Mouse (Mus musculus) kidney, postnatal 0 days (tissue): ENCODE measurements around the gene Nrxn3. TPM values are rescaled to one million over a fixed set of nuclear protein-coding genes. Genes with fewer than 3 reads are reported as not detected.

ENCODE experiments used
- ATAC-seq: fragments of 200-750 bp; cut with Nextera tagmentation; replicated peaks from 2 replicates; pipeline ENCODE4 v1.8.0; 2017; ENCODE audit warnings: low read depth, moderate number of reproducible peaks, moderate TSS enrichment, moderate library complexity; ENCODE audit not compliant: low FRiP score
- DNase-seq: peaks from one replicate; pipeline ENCODE4 v3.0.0-alpha.2; 2016; ENCODE audit warnings: low spot score
- H3K27ac ChIP-seq: fragments of 300-500 bp; sonication (generic); 2 replicates; pipeline ENCODE4 v1.5.1; 2014; ENCODE audit warnings: mild to moderate bottlenecking
- H3K27me3 ChIP-seq: fragments of 300-500 bp; sonication (generic); 2 replicates; pipeline ENCODE4 v1.6.1; 2014; ENCODE audit warnings: low read length, mixed read lengths; ENCODE audit not compliant: insufficient read depth
- H3K36me3 ChIP-seq: fragments of 300-500 bp; sonication (generic); 2 replicates; pipeline ENCODE4 v1.6.1; 2014; ENCODE audit warnings: low read length, mixed read lengths; ENCODE audit not compliant: insufficient read depth
- H3K4me1 ChIP-seq: fragments of 300-500 bp; sonication (generic); replicated peaks from 2 replicates; pipeline ENCODE4 v1.6.1; 2014; ENCODE audit warnings: antibody characterized with exemption, low read length, mixed read lengths; ENCODE audit not compliant: insufficient read depth
- H3K4me2 ChIP-seq: fragments of 300-500 bp; sonication (generic); 2 replicates; pipeline ENCODE4 v1.6.1; 2014; ENCODE audit warnings: mild to moderate bottlenecking, low read length, moderate library complexity, mixed read lengths
- H3K4me3 ChIP-seq: fragments of 300-500 bp; sonication (generic); replicated peaks from 2 replicates; pipeline ENCODE4 v1.5.1; 2014; ENCODE audit warnings: low read depth, low read length
- H3K9ac ChIP-seq: fragments of 300-500 bp; sonication (generic); 2 replicates; pipeline ENCODE4 v1.6.1; 2014; ENCODE audit warnings: low read depth, low read length
- H3K9me3 ChIP-seq: fragments of 300-500 bp; sonication (generic); replicated peaks from 2 replicates; pipeline ENCODE4 v1.6.1; 2016; ENCODE audit warnings: low read length, inconsistent platforms, mixed read lengths
- CTCF ChIP-seq: IDR thresholded peaks from 2 replicates; pipeline ENCODE4 v1.5.1; 2016; ENCODE audit warnings: antibody characterized with exemption, low read depth, mild to moderate bottlenecking, moderate library complexity
- WGBS: fragments of 180-500 bp; shearing (Covaris S2); extraction: QIAGEN DNeasy Blood & Tissue Kit; methylation state at CpG from one replicate; pipeline ENCODE4 v1.1.7; 2014; 5-methylcytosine and 5-hydroxymethylcytosine counted together
- polyA plus RNA-seq: library from polyadenylated mRNA; unstranded; fragments of >200 nt; fragmentation: Nextera tagmentation; extraction: Ambion mirVana; gene quantifications from 2 replicates; pipeline ENCODE4 v1.2.1, GENCODE M21; 2015

The Nrxn3 gene
- polyA plus RNA-seq, 1 experiment from 2014 or later, result 3.0 TPM

GRCm38 (mm10) chr12:89093806-89094479 is 371.3 kb downstream of the Nrxn3 start:
- H3K27me3 ChIP-seq, result no peaks in the 10 kb centered on the region
- ATAC-seq (no peak), DNase-seq (no peak)
- no peak overlapping the region for H3K9ac ChIP-seq
- no peak for TF ChIP-seq CTCF
- no peaks in the 10 kb centered on the region for H3K36me3 ChIP-seq
- H3K4me1 ChIP-seq, result no peaks in the 10 kb centered on the region
- no peaks in the 10 kb centered on the region for H3K9me3 ChIP-seq
- no peak overlapping the region for H3K27ac ChIP-seq
- H3K4me3 ChIP-seq, result no peak overlapping the region
- no peak overlapping the region for H3K4me2 ChIP-seq
- WGBS, result 66% methylated on average over 8 of the region's 8 CpGs

DNA sequence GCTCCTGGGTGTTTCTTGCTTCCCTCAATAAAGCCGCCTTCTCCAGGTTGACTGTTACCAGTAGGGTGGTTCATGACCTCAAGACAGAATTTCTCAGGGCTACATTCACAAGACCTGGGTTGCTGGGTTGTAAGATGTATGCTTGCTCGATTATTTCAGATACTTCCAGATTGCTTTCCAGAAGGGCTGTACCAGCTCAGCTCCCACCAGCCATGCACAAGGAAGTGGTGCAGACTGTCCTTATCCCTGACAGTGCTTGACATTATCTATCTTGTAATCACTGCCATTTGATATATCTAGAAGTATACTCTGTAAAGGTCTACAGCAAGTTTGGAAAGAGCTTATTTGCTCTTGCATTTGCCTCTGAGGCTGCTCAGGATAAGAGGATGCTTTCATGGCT is 374.9 kb downstream of the Nrxn3 start:
- TF ChIP-seq CTCF, result no peak
- ATAC-seq (no peak), DNase-seq (no peak)

GRCm38 (mm10) chr12:89106029-89106733 is 383.5 kb downstream of the Nrxn3 start:
- no peaks in the 10 kb centered on the region for H3K4me1 ChIP-seq
- H3K4me3 ChIP-seq, result no peak overlapping the region
- DNase-seq, result peak; percentile 76
- peak; percentile 85 for ATAC-seq
- 8% methylated on average over 9 of the region's 9 CpGs for WGBS
- TF ChIP-seq CTCF, result peak; percentile 87
- H3K4me2 ChIP-seq, result 0 out of 2 replicates have a peak overlapping the region, but pooled peaks have one; percentile 27
- no peaks in the 10 kb centered on the region for H3K36me3 ChIP-seq
- H3K9ac ChIP-seq, result no peak overlapping the region
- no peak overlapping the region for H3K27ac ChIP-seq
- H3K27me3 ChIP-seq, result no peaks in the 10 kb centered on the region
- no peaks in the 10 kb centered on the region for H3K9me3 ChIP-seq

More for the DNA sequence above, 374.9 kb downstream of the Nrxn3 start:
- Histone ChIP-seq H3K4me1 (no peaks in the 10 kb centered on the region), H3K27ac (no peak overlapping the region), H3K4me3 (no peak overlapping the region), H3K4me2 (no peak overlapping the region), H3K27me3 (no peaks in the 10 kb centered on the region), H3K9ac (no peak overlapping the region), H3K36me3 (no peaks in the 10 kb centered on the region), H3K9me3 (no peaks in the 10 kb centered on the region)
- WGBS, result 87% methylated on average over 2 of the region's 2 CpGs

DNA sequence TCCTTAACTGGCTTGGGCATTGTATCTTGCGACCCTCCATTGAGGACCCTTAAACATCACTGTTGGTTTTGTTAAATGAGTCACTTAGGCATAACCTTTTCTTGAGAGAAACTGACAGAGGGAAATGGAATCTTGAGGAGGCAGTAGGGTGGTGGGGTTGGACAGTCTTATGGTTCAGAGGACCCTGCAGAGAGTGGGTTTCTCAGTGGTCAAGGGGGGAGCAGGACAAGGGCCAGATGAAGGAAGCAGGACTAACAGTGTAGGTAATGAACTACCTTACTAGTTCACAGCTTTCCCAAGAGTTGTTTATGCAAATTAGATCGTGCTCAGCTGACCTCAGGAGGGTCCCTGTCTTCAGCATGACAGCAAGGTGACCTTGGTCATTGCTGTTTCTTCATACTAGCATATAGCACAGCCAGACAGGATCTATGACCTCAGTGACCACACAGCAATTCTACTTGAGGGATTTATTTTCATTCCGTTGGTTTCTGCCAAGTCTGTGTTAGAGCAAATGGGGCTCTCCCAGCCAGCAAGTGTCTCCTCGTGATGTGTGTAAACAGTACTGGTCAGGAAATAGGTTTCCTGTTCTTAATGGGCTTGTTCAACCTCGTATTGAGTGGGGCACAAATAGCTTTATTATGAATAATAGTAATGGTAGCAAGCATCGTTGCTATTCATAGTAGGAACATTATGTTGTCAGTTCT is 384.4 kb downstream of the Nrxn3 start:
- TF ChIP-seq CTCF, result no peak
- H3K9ac ChIP-seq, result no peak overlapping the region
- no peaks in the 10 kb centered on the region for H3K36me3 ChIP-seq
- H3K4me1 ChIP-seq, result no peaks in the 10 kb centered on the region
- 40% methylated on average over 6 of the region's 6 CpGs for WGBS
- DNase-seq (peak; percentile 60), ATAC-seq (no peak)
- no peak overlapping the region for H3K4me3 ChIP-seq
- no peak overlapping the region for H3K27ac ChIP-seq
- no peaks in the 10 kb centered on the region for H3K9me3 ChIP-seq
- no peaks in the 10 kb centered on the region for H3K27me3 ChIP-seq
- H3K4me2 ChIP-seq, result no peak overlapping the region

DNA sequence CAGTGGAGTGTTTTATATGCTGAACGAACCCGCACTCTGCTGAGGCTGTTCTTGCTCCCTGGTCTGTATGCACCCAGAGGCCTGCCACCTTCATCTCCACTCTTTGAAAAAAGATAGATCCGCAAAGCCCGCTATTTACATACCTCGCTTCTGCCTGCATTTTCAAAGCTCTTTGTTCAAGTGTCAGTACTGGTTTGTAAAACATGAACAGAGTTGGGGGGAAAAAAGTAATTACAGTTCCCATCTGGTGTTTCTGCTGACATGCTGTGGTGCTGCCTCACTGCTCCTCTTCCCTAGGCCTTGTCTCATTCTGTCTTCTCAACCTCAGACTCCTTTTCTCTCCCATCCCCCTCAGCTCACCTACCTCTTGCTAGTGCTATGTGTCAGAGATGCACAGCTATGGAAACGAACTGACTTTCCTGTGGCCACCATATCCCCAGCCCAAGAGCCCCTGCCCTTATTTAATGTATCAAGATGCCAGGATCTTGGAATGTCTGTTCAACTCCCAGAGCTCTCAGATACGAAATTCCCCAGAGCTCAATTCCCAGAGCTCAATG is 387.2 kb downstream of the Nrxn3 start:
- ATAC-seq, result no peak

DNA sequence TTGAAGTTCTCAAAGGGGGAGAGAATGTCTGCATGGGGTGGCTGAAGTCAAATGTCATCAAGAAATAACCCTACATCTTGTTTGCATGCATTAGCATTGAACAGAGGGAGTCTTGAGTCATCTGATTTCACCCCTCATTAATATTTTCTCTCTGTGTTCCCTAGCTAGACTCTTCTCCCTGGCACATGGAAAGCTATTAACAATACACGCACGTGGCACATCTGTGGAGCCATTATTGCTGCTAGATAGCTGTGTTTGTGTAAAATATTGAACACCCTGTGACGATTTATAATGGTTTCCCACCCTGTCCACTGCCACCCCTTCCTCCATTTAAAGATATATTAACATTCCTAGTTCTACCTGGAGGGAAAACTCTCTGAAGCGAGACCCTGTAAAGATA is 405.9 kb downstream of the Nrxn3 start:
- Histone ChIP-seq H3K36me3 (no peaks in the 10 kb centered on the region), H3K27ac (no peak overlapping the region), H3K4me1 (no peaks in the 10 kb centered on the region), H3K9me3 (no peaks in the 10 kb centered on the region), H3K4me2 (no peak overlapping the region), H3K9ac (no peak overlapping the region), H3K4me3 (no peak overlapping the region), H3K27me3 (no peaks in the 10 kb centered on the region)
- TF ChIP-seq CTCF, result no peak
- DNase-seq (no peak), ATAC-seq (no peak)
- WGBS, result 74% methylated on average over 4 of the region's 4 CpGs

More for the DNA sequence above, 387.2 kb downstream of the Nrxn3 start:
- no peak overlapping the region for H3K9ac ChIP-seq
- no peaks in the 10 kb centered on the region for H3K27me3 ChIP-seq
- H3K4me2 ChIP-seq, result no peak overlapping the region
- 77% methylated on average over 7 of the region's 7 CpGs for WGBS
- H3K27ac ChIP-seq, result no peak overlapping the region
- H3K36me3 ChIP-seq, result no peaks in the 10 kb centered on the region
- DNase-seq, result no peak
- H3K4me3 ChIP-seq, result no peak overlapping the region
- H3K9me3 ChIP-seq, result no peaks in the 10 kb centered on the region
- TF ChIP-seq CTCF, result no peak
- H3K4me1 ChIP-seq, result no peaks in the 10 kb centered on the region
